Mouse (Mus musculus): ENCODE measurements around the gene Ccnb1. TPM values are rescaled to one million over a fixed set of nuclear protein-coding genes. Genes with fewer than 3 reads are reported as not detected.

Gene Ccnb1
- polyA plus RNA-seq, 1 experiment = 115 TPM

DNA sequence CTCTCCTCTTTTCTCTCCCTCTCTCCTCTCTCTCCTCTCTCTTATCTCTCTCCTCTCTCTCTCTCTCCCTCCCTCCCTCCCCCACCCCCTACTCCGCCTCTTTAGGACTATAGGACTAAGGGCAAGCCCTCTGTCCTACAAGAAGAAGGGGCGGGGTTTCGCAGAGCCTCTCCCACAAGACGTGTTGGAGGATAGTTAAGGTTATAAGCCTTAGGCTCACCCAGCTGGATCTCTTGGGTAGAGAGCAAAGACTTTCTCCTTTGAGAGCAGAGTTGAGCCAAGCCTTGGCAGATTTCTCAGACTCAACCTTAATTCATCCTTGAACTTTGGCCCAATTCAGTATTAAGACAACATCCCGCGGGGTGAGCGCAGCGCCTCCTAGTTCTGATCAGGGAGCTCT, 37.7 kb downstream of the Ccnb1 start:
- H3K27me3 ChIP-seq (ENCODE audit: control insufficient read depth, insufficient read depth, insufficient read length) = no peaks in the 10 kb centered on the region

DNA sequence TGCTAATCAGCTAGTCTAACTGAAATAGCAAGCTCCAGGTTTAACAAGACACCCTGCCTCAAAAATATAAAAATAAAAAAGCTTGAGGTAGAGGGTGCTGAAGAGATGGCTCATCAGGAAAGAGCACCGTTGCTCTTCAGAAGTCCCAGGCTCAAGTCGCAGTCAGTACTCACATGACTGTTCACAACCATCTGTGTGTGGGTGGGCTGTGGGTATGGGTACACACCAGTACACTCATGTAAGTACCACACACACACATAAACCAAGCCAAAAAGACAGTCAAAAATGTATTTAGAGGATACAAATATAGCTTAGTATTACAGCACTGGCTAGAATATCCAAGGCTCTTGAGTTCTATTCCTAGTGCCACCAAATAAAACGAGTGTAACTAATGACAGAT, 40.3 kb downstream of the Ccnb1 start:
- H3K79me2 ChIP-seq (ENCODE audit: control insufficient read depth, insufficient read depth) = peaks cover 29% of the 10 kb centered on the region
- H3K4me3 ChIP-seq (ENCODE audit: insufficient read depth, poor library complexity, severe bottlenecking) = no peak overlapping the region
- H3ac ChIP-seq (ENCODE audit: control insufficient read depth, insufficient read length, low read depth) = no peak overlapping the region
- H3K79me3 ChIP-seq (ENCODE audit: low read depth) = peaks cover 21% of the 10 kb centered on the region
- H3K27me3 ChIP-seq (ENCODE audit: control insufficient read depth, insufficient read depth, insufficient read length) = no peaks in the 10 kb centered on the region
- no peaks in the 10 kb centered on the region for H3K36me3 ChIP-seq (ENCODE audit: control insufficient read depth, insufficient read depth)
- no peak for TF ChIP-seq FOSL1 (IDR thresholded peaks at IDR 0.05; ENCODE audit: insufficient read depth, low read length, poor library complexity, severe bottlenecking)
- TF ChIP-seq MAX (IDR thresholded peaks at IDR 0.05) = no peak
- TF ChIP-seq CEBPB (IDR thresholded peaks at IDR 0.05; ENCODE audit: low read depth) = no peak
- no peak for TF ChIP-seq USF1 (IDR thresholded peaks at IDR 0.05; ENCODE audit: low read depth)
- no peak for TF ChIP-seq MYOG (IDR thresholded peaks at IDR 0.05; ENCODE audit: control insufficient read depth, extremely low read depth, insufficient read length)
- no peak for TF ChIP-seq MYOD1 (IDR thresholded peaks at IDR 0.05; ENCODE audit: control insufficient read depth, insufficient read length, low read depth)
- TF ChIP-seq CTCF (IDR thresholded peaks at IDR 0.05; ENCODE audit: control insufficient read depth, insufficient read depth, insufficient read length) = no peak

More for the DNA sequence above, 37.7 kb downstream of the Ccnb1 start:
- Histone ChIP-seq H3ac (ENCODE audit: control insufficient read depth, insufficient read length, low read depth) (no peak overlapping the region), H3K79me2 (ENCODE audit: control insufficient read depth, insufficient read depth) (peaks cover 3% of the 10 kb centered on the region), H3K4me3 (ENCODE audit: insufficient read depth, poor library complexity, severe bottlenecking) (no peak overlapping the region), H3K36me3 (ENCODE audit: control insufficient read depth, insufficient read depth) (no peaks in the 10 kb centered on the region), H3K79me3 (ENCODE audit: low read depth) (no peaks in the 10 kb centered on the region)
- TF ChIP-seq MAX (IDR thresholded peaks at IDR 0.05) = no peak

DNA sequence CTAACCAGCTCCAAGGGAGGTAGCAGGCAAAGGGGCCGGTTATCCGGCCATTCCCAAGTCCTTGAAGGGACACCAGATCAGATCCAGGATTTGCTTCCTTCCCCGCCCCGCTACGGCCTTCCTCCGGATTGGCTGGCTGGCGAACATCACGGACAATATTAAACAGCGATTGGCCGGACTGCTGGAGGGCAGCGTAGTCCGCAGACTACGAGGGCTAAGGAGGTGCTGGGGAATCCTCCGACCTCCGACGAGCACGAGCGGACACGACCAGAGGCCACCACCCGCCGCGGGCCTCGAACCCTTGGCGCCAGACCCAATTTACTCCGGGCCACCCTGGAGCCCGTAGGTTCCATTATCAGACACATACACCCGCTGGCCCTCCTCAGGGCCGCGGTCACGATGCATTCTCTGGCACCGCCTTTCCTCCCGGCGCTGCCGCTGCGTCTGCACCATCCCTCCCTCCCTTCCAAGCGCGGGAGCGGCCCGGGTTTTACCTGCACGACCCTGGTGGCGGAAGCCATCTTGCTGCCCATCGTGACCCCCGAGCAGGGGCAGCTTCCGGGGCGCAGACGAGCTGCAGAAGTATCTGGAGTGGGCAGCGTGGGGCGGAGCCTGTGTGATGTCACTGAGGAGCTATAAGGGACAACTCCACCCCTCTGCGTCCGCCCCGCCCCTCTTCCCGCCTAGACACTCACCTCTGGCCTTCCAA, 42.2 kb downstream of the Ccnb1 start, which contains the start of gene Mrps36:
Gene Mrps36, minus strand, starts transcription at position 624 of the 709 bp plus-strand sequence.
- H3K4me3 ChIP-seq (ENCODE audit: insufficient read depth, poor library complexity, severe bottlenecking) = peak within 1 kb of the TSS; percentile 84
- TF ChIP-seq MAX (IDR thresholded peaks at IDR 0.05) (no peak), MYOG (IDR thresholded peaks at IDR 0.05; ENCODE audit: control insufficient read depth, extremely low read depth, insufficient read length) (no peak), USF1 (IDR thresholded peaks at IDR 0.05; ENCODE audit: low read depth) (no peak), CTCF (IDR thresholded peaks at IDR 0.05; ENCODE audit: control insufficient read depth, insufficient read depth, insufficient read length) (no peak), MYOD1 (IDR thresholded peaks at IDR 0.05; ENCODE audit: control insufficient read depth, insufficient read length, low read depth) (no peak)
- H3K79me3 ChIP-seq (ENCODE audit: low read depth) = peaks cover 22% of the 10 kb centered on the region
- peak within 1 kb of the TSS; percentile 93 for H3ac ChIP-seq (ENCODE audit: control insufficient read depth, insufficient read length, low read depth)
- H3K36me3 ChIP-seq (ENCODE audit: control insufficient read depth, insufficient read depth) = no peaks in the 10 kb centered on the region
- peaks cover 43% of the 10 kb centered on the region for H3K79me2 ChIP-seq (ENCODE audit: control insufficient read depth, insufficient read depth)
- no peaks in the 10 kb centered on the region for H3K27me3 ChIP-seq (ENCODE audit: control insufficient read depth, insufficient read depth, insufficient read length)

DNA sequence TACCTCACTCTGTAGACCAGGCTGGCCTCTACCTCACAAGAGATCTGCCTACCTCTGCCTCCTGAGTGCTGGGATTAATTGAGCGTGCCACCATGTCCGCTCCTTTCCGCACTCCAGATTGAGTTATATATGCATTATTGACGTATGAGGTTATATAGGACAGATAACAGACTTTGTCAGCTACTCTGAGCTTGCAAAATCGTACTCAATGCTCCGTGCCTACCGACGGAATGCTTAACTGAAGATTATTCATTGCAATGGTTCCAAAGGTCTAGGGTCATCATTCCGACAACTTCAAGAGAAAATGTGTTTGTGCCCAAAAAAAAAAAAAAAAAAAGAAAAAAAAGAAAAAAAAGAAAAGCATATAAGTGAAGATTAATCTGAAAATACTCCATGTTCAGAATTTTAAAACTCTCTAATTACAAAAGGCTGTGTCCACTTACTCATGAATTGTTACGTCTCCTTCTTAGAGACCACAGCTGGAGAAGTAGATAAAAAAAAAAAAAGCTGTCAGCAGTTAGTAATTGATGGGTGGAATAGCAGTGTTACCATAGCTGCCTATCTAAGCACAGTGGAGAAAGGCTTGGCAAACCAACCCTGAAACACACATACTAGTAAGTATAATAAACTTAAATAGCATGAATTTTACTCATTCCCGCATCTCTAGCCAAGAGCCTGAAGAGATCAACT, 42.9 kb downstream of the Ccnb1 start:
- no peaks in the 10 kb centered on the region for H3K27me3 ChIP-seq (ENCODE audit: control insufficient read depth, insufficient read depth, insufficient read length)
- H3K4me3 ChIP-seq (ENCODE audit: insufficient read depth, poor library complexity, severe bottlenecking) = peak overlapping the region; percentile 84
- H3K79me2 ChIP-seq (ENCODE audit: control insufficient read depth, insufficient read depth) = peaks cover 43% of the 10 kb centered on the region
- no peak for TF ChIP-seq CTCF (IDR thresholded peaks at IDR 0.05; ENCODE audit: control insufficient read depth, insufficient read depth, insufficient read length)
- no peak for TF ChIP-seq MYOD1 (IDR thresholded peaks at IDR 0.05; ENCODE audit: control insufficient read depth, insufficient read length, low read depth)
- TF ChIP-seq FOSL1 (IDR thresholded peaks at IDR 0.05; ENCODE audit: insufficient read depth, low read length, poor library complexity, severe bottlenecking) = no peak
- TF ChIP-seq USF1 (IDR thresholded peaks at IDR 0.05; ENCODE audit: low read depth) = no peak
- no peak for TF ChIP-seq CEBPB (IDR thresholded peaks at IDR 0.05; ENCODE audit: low read depth)
- TF ChIP-seq MYOG (IDR thresholded peaks at IDR 0.05; ENCODE audit: control insufficient read depth, extremely low read depth, insufficient read length) = no peak
- TF ChIP-seq MAX (IDR thresholded peaks at IDR 0.05) = no peak
- no peak overlapping the region for H3ac ChIP-seq (ENCODE audit: control insufficient read depth, insufficient read length, low read depth)
- no peaks in the 10 kb centered on the region for H3K36me3 ChIP-seq (ENCODE audit: control insufficient read depth, insufficient read depth)
- peaks cover 22% of the 10 kb centered on the region for H3K79me3 ChIP-seq (ENCODE audit: low read depth)

DNA sequence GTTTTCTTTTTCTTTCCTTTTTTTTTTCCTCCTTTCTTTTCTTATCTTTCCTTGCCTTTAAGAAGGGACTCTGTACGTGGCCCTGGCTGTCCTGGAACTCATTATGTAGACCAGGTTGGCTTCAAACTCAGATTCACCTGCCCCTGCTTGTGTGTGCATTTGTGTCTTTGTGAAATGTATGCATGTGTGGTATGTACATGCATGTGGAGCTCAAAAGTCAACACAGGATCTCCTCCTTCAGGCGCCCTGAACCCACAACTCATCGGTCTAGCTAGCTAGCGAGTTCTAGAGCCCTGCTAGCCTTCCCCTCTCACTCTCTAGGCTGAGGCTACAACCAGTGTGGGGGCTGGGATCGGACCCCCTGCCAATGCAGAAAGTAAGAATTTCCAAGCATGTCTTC, 43.5 kb downstream of the Ccnb1 start:
- Histone ChIP-seq H3K4me3 (ENCODE audit: insufficient read depth, poor library complexity, severe bottlenecking) (no peak overlapping the region), H3K27me3 (ENCODE audit: control insufficient read depth, insufficient read depth, insufficient read length) (no peaks in the 10 kb centered on the region), H3ac (ENCODE audit: control insufficient read depth, insufficient read length, low read depth) (no peak overlapping the region), H3K79me3 (ENCODE audit: low read depth) (peaks cover 22% of the 10 kb centered on the region), H3K79me2 (ENCODE audit: control insufficient read depth, insufficient read depth) (peaks cover 43% of the 10 kb centered on the region), H3K36me3 (ENCODE audit: control insufficient read depth, insufficient read depth) (no peaks in the 10 kb centered on the region)
- TF ChIP-seq CEBPB (IDR thresholded peaks at IDR 0.05; ENCODE audit: low read depth) = no peak
- TF ChIP-seq USF1 (IDR thresholded peaks at IDR 0.05; ENCODE audit: low read depth) = no peak
- TF ChIP-seq CTCF (IDR thresholded peaks at IDR 0.05; ENCODE audit: control insufficient read depth, insufficient read depth, insufficient read length) = no peak
- no peak for TF ChIP-seq MAX (IDR thresholded peaks at IDR 0.05)
- TF ChIP-seq MYOD1 (IDR thresholded peaks at IDR 0.05; ENCODE audit: control insufficient read depth, insufficient read length, low read depth) = no peak
- TF ChIP-seq MYOG (IDR thresholded peaks at IDR 0.05; ENCODE audit: control insufficient read depth, extremely low read depth, insufficient read length) = no peak
- TF ChIP-seq FOSL1 (IDR thresholded peaks at IDR 0.05; ENCODE audit: insufficient read depth, low read length, poor library complexity, severe bottlenecking) = no peak
